Comparison of ENCODE assay signal across 20 mouse cellular contexts in genomic region chr17:25756378-25757242, GRCm38 (mm10). TPM values are rescaled to one million over a fixed set of nuclear protein-coding genes. Genes with fewer than 3 reads are reported as not detected.
A peak's percentile ranks its signal among the peaks of the same experiment; 100 is the strongest.
DNase-seq lines count a peak whose midpoint lies in the region; ATAC-seq and TF ChIP-seq lines count a peak whose summit lies in the region.
"Had no signal": no experiment of that assay in that cellular context is flagged by ENCODE, and none has a peak within 500 bp of the region (broad histone marks: within the 10 kb centered on the region; RNA-seq: fewer than 3 reads in every experiment).

No protein-coding gene starts in this region.

- H3K4me3 ChIP-seq in kidney, embryonic 15.5 days (replicated peaks): no peak overlapping the region
- no peak overlapping the region for H3K4me3 ChIP-seq in ES-Bruce4 (ENCODE audit: low read depth, low read length)
- no peak overlapping the region for H3K4me3 ChIP-seq in midbrain, embryonic 16.5 days (ENCODE audit: low read depth, low read length)
- H3K4me3 ChIP-seq: erythroblast, embryonic 14.5 days; limb, embryonic 12.5 days; midbrain, embryonic 13.5 days had no signal

- TF ChIP-seq POLR2A in ES-Bruce4 (IDR thresholded peaks at IDR 0.05; ENCODE audit: insufficient read depth, low read length): no peak

- peak; percentile 86 for TF ChIP-seq EP300 in ES-Bruce4 (IDR thresholded peaks at IDR 0.05; ENCODE audit: insufficient read depth, low read depth, low read length)

- DNase-seq in kidney, postnatal 25 days: no peak
- peak; percentile 93 for DNase-seq in ZHBTc4 (ENCODE audit: low read depth, low spot score)
- peak; percentile 35 for DNase-seq in lung, postnatal 25 days (ENCODE audit: low spot score)
- no peak for DNase-seq in spleen, postnatal 10 days (ENCODE audit: low spot score in 2 of 2)
- DNase-seq in cerebellum, adult 11 months: no peak
- DNase-seq: cerebellum, adult 8-10 months; forebrain, postnatal 0 days; layer of hippocampus, postnatal 36 days; right cerebral cortex, adult 18-20 months; thymus, postnatal 4 days had no signal

- no peak overlapping the region for H3K9ac ChIP-seq in kidney, embryonic 15.5 days
- H3K9ac ChIP-seq in ES-Bruce4 (ENCODE audit: low read depth, poor library complexity, severe bottlenecking): no peak overlapping the region
- H3K9ac ChIP-seq in midbrain, embryonic 16.5 days (ENCODE audit: low read depth, low read length): no peak overlapping the region
- H3K9ac ChIP-seq: forebrain, postnatal 0 days; hindbrain, embryonic 14.5 days; limb, embryonic 12.5 days; midbrain, embryonic 13.5 days had no signal

- no peaks in the 10 kb centered on the region for H3K27me3 ChIP-seq in kidney, embryonic 15.5 days
- no peaks in the 10 kb centered on the region for H3K27me3 ChIP-seq in ES-Bruce4 (ENCODE audit: control insufficient read depth, insufficient read depth, low read length, poor library complexity, severe bottlenecking)
- H3K27me3 ChIP-seq in midbrain, embryonic 16.5 days (ENCODE audit: control insufficient read depth, insufficient read depth, low read depth, low read length): peaks cover 3% of the 10 kb centered on the region; the same call in 1 of the 2 replicates
- H3K27me3 ChIP-seq: limb, embryonic 12.5 days had no signal

- 74% methylated on average over 9 of the region's 9 CpGs for WGBS in kidney, embryonic 15.5 days
- WGBS in midbrain, embryonic 16.5 days: 84% methylated on average over 9 of the region's 9 CpGs

- no peaks in the 10 kb centered on the region for H3K36me3 ChIP-seq in kidney, embryonic 15.5 days
- no peaks in the 10 kb centered on the region for H3K36me3 ChIP-seq in ES-Bruce4 (ENCODE audit: control insufficient read depth, insufficient read depth, low read length, poor library complexity, severe bottlenecking)
- H3K36me3 ChIP-seq in midbrain, embryonic 16.5 days (ENCODE audit: control insufficient read depth, insufficient read depth, low read length): no peaks in the 10 kb centered on the region
- H3K36me3 ChIP-seq: limb, embryonic 12.5 days; midbrain, embryonic 13.5 days had no signal

- H3K9me3 ChIP-seq in kidney, embryonic 15.5 days (replicated peaks): no peaks in the 10 kb centered on the region
- no peaks in the 10 kb centered on the region for H3K9me3 ChIP-seq in ES-Bruce4 (replicated peaks; ENCODE audit: control insufficient read depth, insufficient read depth, low read length, poor library complexity, severe bottlenecking)
- no peaks in the 10 kb centered on the region for H3K9me3 ChIP-seq in midbrain, embryonic 16.5 days (replicated peaks; ENCODE audit: control insufficient read depth, low read length, poor library complexity, severe bottlenecking)
- H3K9me3 ChIP-seq: limb, embryonic 12.5 days; midbrain, embryonic 13.5 days had no signal

- H3K4me2 ChIP-seq in kidney, embryonic 15.5 days: no peak overlapping the region
- no peak overlapping the region for H3K4me2 ChIP-seq in midbrain, embryonic 16.5 days (ENCODE audit: low read length)
- H3K4me2 ChIP-seq: hindbrain, embryonic 14.5 days; limb, embryonic 12.5 days; midbrain, embryonic 13.5 days had no signal

- H3K27ac ChIP-seq in kidney, embryonic 15.5 days: no peak overlapping the region
- peak overlapping the region; percentile 94 for H3K27ac ChIP-seq in ES-Bruce4 (ENCODE audit: insufficient read depth, low read length)
- H3K27ac ChIP-seq in midbrain, embryonic 16.5 days (ENCODE audit: low read length): no peak overlapping the region
- H3K27ac ChIP-seq: hindbrain, embryonic 14.5 days; limb, embryonic 12.5 days; midbrain, embryonic 13.5 days had no signal

- ATAC-seq in kidney, embryonic 15.5 days (replicated peaks; ENCODE audit: low FRiP score): 0 out of 2 replicates have a peak, but pooled peaks have one; percentile 10
- no peak for ATAC-seq in midbrain, embryonic 16.5 days
- ATAC-seq: forebrain, postnatal 0 days; midbrain, embryonic 13.5 days had no signal

- peaks cover 20% of the 10 kb centered on the region for H3K4me1 ChIP-seq in kidney, embryonic 15.5 days
- H3K4me1 ChIP-seq in ES-Bruce4 (ENCODE audit: control insufficient read depth, insufficient read depth, low read length): peaks cover 18% of the 10 kb centered on the region
- H3K4me1 ChIP-seq in midbrain, embryonic 16.5 days (ENCODE audit: control insufficient read depth, insufficient read depth, low read length): peaks cover 1% of the 10 kb centered on the region; the same call in 1 of the 2 replicates

- TF ChIP-seq CTCF in ES-Bruce4 (IDR thresholded peaks at IDR 0.05; ENCODE audit: low read depth, low read length): no peak

RNA-seq across cellular contexts. Expression of gene Msln, which starts 2.4 kb away (rescaled TPM):
- 5.6 and 6.3 TPM in 2 replicates for polyA plus RNA-seq in kidney, embryonic 15.5 days (2015; fragmentation: Nextera tagmentation; extraction: Ambion mirVana)
- polyA plus RNA-seq in ES-Bruce4 (2011; ENCODE audit: insufficient read depth, insufficient read length, low read depth, missing spikeins): 9.6 and 15.1 TPM in 2 replicates
- 0.15 and 0.85 TPM in 2 replicates for polyA plus RNA-seq in midbrain, embryonic 16.5 days (2015; fragmentation: Nextera tagmentation; extraction: Ambion mirVana)
- polyA plus RNA-seq: erythroblast, embryonic 14.5 days; hindbrain, embryonic 14.5 days; limb, embryonic 12.5 days; midbrain, embryonic 13.5 days; neural tube, embryonic 14.5 days had no signal

RNA-seq across cellular contexts. Expression of gene Narfl, which starts 17.0 kb away (rescaled TPM):
- polyA plus RNA-seq in kidney, embryonic 15.5 days (2015; fragmentation: Nextera tagmentation; extraction: Ambion mirVana): 30.6 and 31.8 TPM in 2 replicates
- 18.8 and 21.3 TPM in 2 replicates for polyA plus RNA-seq in ES-Bruce4 (2011; ENCODE audit: insufficient read depth, insufficient read length, low read depth, missing spikeins)
- 29.0 and 30.2 TPM in 2 replicates for polyA plus RNA-seq in midbrain, embryonic 16.5 days (2015; fragmentation: Nextera tagmentation; extraction: Ambion mirVana)

RNA-seq across cellular contexts. Expression of gene Mslnl, which starts 20.8 kb away (rescaled TPM):
- polyA plus RNA-seq in kidney, embryonic 15.5 days (2015; fragmentation: Nextera tagmentation; extraction: Ambion mirVana): 0.08 TPM in 1 of 2 replicates, not detected in the other
- polyA plus RNA-seq in ES-Bruce4 (2011; ENCODE audit: insufficient read depth, insufficient read length, low read depth, missing spikeins): 0.30 TPM in 1 of 2 replicates, not detected in the other
- not detected in 2 replicates for polyA plus RNA-seq in midbrain, embryonic 16.5 days (2015; fragmentation: Nextera tagmentation; extraction: Ambion mirVana)
- polyA plus RNA-seq: brain, embryonic 14.5 days; erythroblast, embryonic 14.5 days; forebrain, postnatal 0 days; hindbrain, embryonic 14.5 days; kidney, embryonic 14.5 days; limb, embryonic 12.5 days; midbrain, embryonic 13.5 days; neural tube, embryonic 14.5 days had no signal

RNA-seq across cellular contexts. Expression of gene Haghl, which starts 28.9 kb away (rescaled TPM):
- polyA plus RNA-seq in kidney, embryonic 15.5 days (2015; fragmentation: Nextera tagmentation; extraction: Ambion mirVana): 63.0 and 74.8 TPM in 2 replicates
- 25.7 and 32.1 TPM in 2 replicates for polyA plus RNA-seq in ES-Bruce4 (2011; ENCODE audit: insufficient read depth, insufficient read length, low read depth, missing spikeins)
- polyA plus RNA-seq in midbrain, embryonic 16.5 days (2015; fragmentation: Nextera tagmentation; extraction: Ambion mirVana): 147 and 165 TPM in 2 replicates

RNA-seq across cellular contexts. Expression of gene Rpusd1, which starts 29.1 kb away (rescaled TPM):
- polyA plus RNA-seq in kidney, embryonic 15.5 days (2015; fragmentation: Nextera tagmentation; extraction: Ambion mirVana): 19.3 and 20.7 TPM in 2 replicates
- 17.0 and 18.4 TPM in 2 replicates for polyA plus RNA-seq in ES-Bruce4 (2011; ENCODE audit: insufficient read depth, insufficient read length, low read depth, missing spikeins)
- 26.6 and 26.8 TPM in 2 replicates for polyA plus RNA-seq in midbrain, embryonic 16.5 days (2015; fragmentation: Nextera tagmentation; extraction: Ambion mirVana)

Comparison
In these comparisons a context has a peak if more than half of its experiments do, and no peak if none do; other contexts are left out.
1. DNase-seq: peak in ZHBTc4 (single experiment) and lung, postnatal 25 days (single experiment); none in kidney, postnatal 25 days (0 of 2), spleen, postnatal 10 days (0 of 2) and cerebellum, adult 11 months (single experiment).